Mouse (Mus musculus) lung, adult 2 months (tissue): ENCODE measurements around the gene Bcdin3d.

Experiments used
- CTCF ChIP-seq: fragments of 200-500 bp; IDR thresholded peaks from 2 replicates; pipeline ENCODE4 v1.5.1; 2011; ENCODE audit warnings: mild to moderate bottlenecking, low read length, control low read depth; ENCODE audit not compliant: insufficient read depth
- POLR2A ChIP-seq: fragments of 200-500 bp; IDR thresholded peaks from 2 replicates; pipeline ENCODE4 v1.6.1; 2011; ENCODE audit warnings: low read depth, mild to moderate bottlenecking, control low read depth, low read length, borderline replicate concordance; ENCODE audit errors: extremely low read depth

- TF ChIP-seq POLR2A (no peak), CTCF (peak; percentile 72)
Observed at GRCm38 (mm10) chr15:99470971-99471676, 3.4 kb downstream of the Bcdin3d start.
